Mouse (Mus musculus): ENCODE results near the gene Plb1. TPM values are rescaled to one million over a fixed set of nuclear protein-coding genes. Genes with fewer than 3 reads are reported as not detected.

The Plb1 gene
- total and polyA plus RNA-seq, 2 experiments, result under 0.01 to 0.02 TPM

DNA sequence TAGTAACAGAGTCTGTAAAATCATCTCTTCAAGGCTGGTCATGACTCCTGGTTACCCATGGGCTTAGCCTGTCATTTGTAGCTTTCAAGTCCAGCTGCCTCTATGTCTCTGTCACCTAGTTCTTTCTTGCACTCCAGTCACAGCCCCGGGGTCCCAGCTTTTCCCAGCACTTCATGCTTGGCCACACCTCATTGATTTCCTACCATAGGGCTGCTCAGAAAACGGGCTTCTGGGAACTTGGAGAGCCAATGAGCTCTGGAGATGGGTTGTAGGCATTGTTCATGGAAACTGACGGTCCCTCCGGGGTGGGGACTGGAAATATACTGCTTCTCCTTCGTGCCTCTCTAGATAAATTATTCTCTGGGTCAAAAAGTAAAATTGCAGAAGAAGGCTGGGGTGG is 28.2 kb downstream of the Plb1 start:
- no peak overlapping the region for H3K27ac ChIP-seq (replicated peaks; ENCODE audit: insufficient read depth, low read depth, low read length)
- H3K27me3 ChIP-seq (ENCODE audit: control insufficient read depth, insufficient read depth, low read length), result no peaks in the 10 kb centered on the region
- TF ChIP-seq POLR2A (IDR thresholded peaks at IDR 0.05; ENCODE audit: extremely low read depth, insufficient read depth, low read length), result no peak
- no peaks in the 10 kb centered on the region for H3K4me1 ChIP-seq (ENCODE audit: control insufficient read depth, insufficient read depth, low read length)
- H3K36me3 ChIP-seq (ENCODE audit: control insufficient read depth, insufficient read depth, low read length), result no peaks in the 10 kb centered on the region
- no peak overlapping the region for H3K9ac ChIP-seq (ENCODE audit: low read depth, low read length)
- H3K79me2 ChIP-seq (ENCODE audit: control insufficient read depth, insufficient read depth, low read length), result no peaks in the 10 kb centered on the region
- no peak overlapping the region for H3K4me3 ChIP-seq (ENCODE audit: insufficient read depth, low read depth, low read length)
- WGBS, result 73% methylated on average over 5 of the region's 5 CpGs
- no peak for DNase-seq (ENCODE audit: extremely low read depth, low read depth, low spot score)

- TF ChIP-seq POLR2A (IDR thresholded peaks at IDR 0.05; ENCODE audit: extremely low read depth, insufficient read depth, low read length) (no peak), CTCF (IDR thresholded peaks at IDR 0.05; ENCODE audit: low read depth, low read length) (no peak)
- H3K9ac ChIP-seq (ENCODE audit: low read depth, low read length), result no peak overlapping the region
- H3K36me3 ChIP-seq (ENCODE audit: control insufficient read depth, insufficient read depth, low read length), result no peaks in the 10 kb centered on the region
- H3K79me2 ChIP-seq (ENCODE audit: control insufficient read depth, insufficient read depth, low read length), result no peaks in the 10 kb centered on the region
- H3K4me3 ChIP-seq (ENCODE audit: insufficient read depth, low read depth, low read length), result no peak overlapping the region
- no peak overlapping the region for H3K27ac ChIP-seq (replicated peaks; ENCODE audit: insufficient read depth, low read depth, low read length)
- DNase-seq (ENCODE audit: extremely low read depth, low read depth, low spot score), result no peak
- WGBS, result 86% methylated on average over 3 of the region's 3 CpGs
- H3K27me3 ChIP-seq (ENCODE audit: control insufficient read depth, insufficient read depth, low read length), result no peaks in the 10 kb centered on the region
- H3K4me1 ChIP-seq (ENCODE audit: control insufficient read depth, insufficient read depth, low read length), result no peaks in the 10 kb centered on the region
Observed at GRCm38 (mm10) chr5:32261251-32261650, 28.7 kb downstream of the Plb1 start.

DNA sequence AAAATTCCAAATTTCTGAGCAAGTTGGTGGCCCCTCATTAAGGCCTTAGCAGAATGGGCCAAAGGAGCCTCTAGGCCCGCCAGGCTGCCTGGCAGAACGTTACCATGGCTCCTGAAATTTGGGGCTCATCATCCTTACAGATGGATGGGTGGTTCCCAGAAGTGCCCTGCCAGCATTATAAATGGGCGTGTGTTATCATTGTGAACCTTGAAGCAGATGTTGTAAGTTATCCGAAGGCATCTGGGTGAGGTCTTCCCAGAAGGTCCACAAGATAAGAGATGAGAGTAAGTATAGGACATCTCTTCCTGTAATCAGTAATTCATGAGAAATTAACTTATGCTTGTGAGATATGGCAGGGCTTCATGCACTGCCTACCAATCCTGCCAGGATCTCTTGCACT is 30.0 kb downstream of the Plb1 start:
- TF ChIP-seq POLR2A (IDR thresholded peaks at IDR 0.05; ENCODE audit: extremely low read depth, insufficient read depth, low read length), result no peak
- TF ChIP-seq CTCF (IDR thresholded peaks at IDR 0.05; ENCODE audit: low read depth, low read length), result no peak
- H3K27me3 ChIP-seq (ENCODE audit: control insufficient read depth, insufficient read depth, low read length), result no peaks in the 10 kb centered on the region
- no peak overlapping the region for H3K4me3 ChIP-seq (ENCODE audit: insufficient read depth, low read depth, low read length)
- no peaks in the 10 kb centered on the region for H3K4me1 ChIP-seq (ENCODE audit: control insufficient read depth, insufficient read depth, low read length)
- H3K27ac ChIP-seq (replicated peaks; ENCODE audit: insufficient read depth, low read depth, low read length), result no peak overlapping the region
- H3K9ac ChIP-seq (ENCODE audit: low read depth, low read length), result no peak overlapping the region
- no peak for DNase-seq (ENCODE audit: extremely low read depth, low read depth, low spot score)
- WGBS, result 90% methylated on average over 4 of the region's 4 CpGs
- H3K79me2 ChIP-seq (ENCODE audit: control insufficient read depth, insufficient read depth, low read length), result no peaks in the 10 kb centered on the region
- no peaks in the 10 kb centered on the region for H3K36me3 ChIP-seq (ENCODE audit: control insufficient read depth, insufficient read depth, low read length)

- WGBS, result 69% methylated on average over 7 of the region's 7 CpGs
- no peaks in the 10 kb centered on the region for H3K27me3 ChIP-seq (ENCODE audit: control insufficient read depth, insufficient read depth, low read length)
- H3K27ac ChIP-seq (replicated peaks; ENCODE audit: insufficient read depth, low read depth, low read length), result no peak overlapping the region
- TF ChIP-seq POLR2A (IDR thresholded peaks at IDR 0.05; ENCODE audit: extremely low read depth, insufficient read depth, low read length) (no peak), CTCF (IDR thresholded peaks at IDR 0.05; ENCODE audit: low read depth, low read length) (no peak)
- H3K9ac ChIP-seq (ENCODE audit: low read depth, low read length), result no peak overlapping the region
- H3K4me1 ChIP-seq (ENCODE audit: control insufficient read depth, insufficient read depth, low read length), result no peaks in the 10 kb centered on the region
- H3K36me3 ChIP-seq (ENCODE audit: control insufficient read depth, insufficient read depth, low read length), result no peaks in the 10 kb centered on the region
- no peak overlapping the region for H3K4me3 ChIP-seq (ENCODE audit: insufficient read depth, low read depth, low read length)
- DNase-seq (ENCODE audit: extremely low read depth, low read depth, low spot score), result no peak
- H3K79me2 ChIP-seq (ENCODE audit: control insufficient read depth, insufficient read depth, low read length), result no peaks in the 10 kb centered on the region
Observed at GRCm38 (mm10) chr5:32272502-32272901, 40.0 kb downstream of the Plb1 start.

DNA sequence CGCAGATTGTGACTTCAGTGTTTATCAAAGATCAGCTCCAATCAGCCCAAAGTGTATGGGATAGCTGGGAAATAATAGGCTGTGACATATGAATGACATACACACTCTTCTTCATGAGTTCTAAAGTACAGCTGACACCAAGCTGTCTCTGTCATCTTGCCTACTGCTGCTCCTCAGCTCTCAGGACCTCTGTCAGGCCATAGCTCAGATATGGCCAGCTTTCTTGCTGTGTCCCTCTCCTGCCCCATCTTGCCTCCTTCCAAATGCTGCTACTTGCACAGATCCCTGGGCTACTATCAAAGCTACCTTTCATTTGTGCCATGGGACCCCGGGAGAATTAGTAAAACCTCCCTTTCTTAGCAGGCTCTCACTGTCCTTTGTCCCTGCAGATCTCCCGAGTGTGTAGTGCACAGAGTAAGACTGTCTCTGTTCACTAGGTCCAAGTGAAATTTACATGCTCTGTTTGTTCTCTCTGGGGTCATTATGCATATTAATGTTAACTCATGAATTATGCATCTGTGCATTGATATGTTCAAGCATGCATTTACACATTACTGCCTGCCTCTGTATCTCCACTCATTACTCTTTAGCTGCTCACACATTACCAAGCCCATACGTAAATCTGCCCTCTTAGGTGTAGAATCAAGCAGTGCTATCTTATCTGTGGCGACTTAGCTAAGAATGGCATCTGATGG is 45.6 kb downstream of the Plb1 start:
- Histone ChIP-seq H3K9ac (ENCODE audit: low read depth, low read length) (no peak overlapping the region), H3K27ac (replicated peaks; ENCODE audit: insufficient read depth, low read depth, low read length) (no peak overlapping the region), H3K36me3 (ENCODE audit: control insufficient read depth, insufficient read depth, low read length) (no peaks in the 10 kb centered on the region), H3K4me3 (ENCODE audit: insufficient read depth, low read depth, low read length) (no peak overlapping the region), H3K79me2 (ENCODE audit: control insufficient read depth, insufficient read depth, low read length) (no peaks in the 10 kb centered on the region), H3K27me3 (ENCODE audit: control insufficient read depth, insufficient read depth, low read length) (no peaks in the 10 kb centered on the region), H3K4me1 (ENCODE audit: control insufficient read depth, insufficient read depth, low read length) (peaks cover 9% of the 10 kb centered on the region; the same call in 1 of the 2 replicates)
- WGBS, result 82% methylated on average over 5 of the region's 5 CpGs
- DNase-seq (ENCODE audit: extremely low read depth, low read depth, low spot score), result no peak
- TF ChIP-seq CTCF (IDR thresholded peaks at IDR 0.05; ENCODE audit: low read depth, low read length), result no peak
- TF ChIP-seq POLR2A (IDR thresholded peaks at IDR 0.05; ENCODE audit: extremely low read depth, insufficient read depth, low read length), result no peak

- TF ChIP-seq CTCF (IDR thresholded peaks at IDR 0.05; ENCODE audit: low read depth, low read length) (no peak), POLR2A (IDR thresholded peaks at IDR 0.05; ENCODE audit: extremely low read depth, insufficient read depth, low read length) (no peak)
- no peak overlapping the region for H3K9ac ChIP-seq (ENCODE audit: low read depth, low read length)
- WGBS, result 83% methylated on average over 3 of the region's 3 CpGs
- H3K4me1 ChIP-seq (ENCODE audit: control insufficient read depth, insufficient read depth, low read length), result peaks cover 13% of the 10 kb centered on the region
- no peaks in the 10 kb centered on the region for H3K36me3 ChIP-seq (ENCODE audit: control insufficient read depth, insufficient read depth, low read length)
- no peaks in the 10 kb centered on the region for H3K79me2 ChIP-seq (ENCODE audit: control insufficient read depth, insufficient read depth, low read length)
- no peak overlapping the region for H3K27ac ChIP-seq (replicated peaks; ENCODE audit: insufficient read depth, low read depth, low read length)
- H3K27me3 ChIP-seq (ENCODE audit: control insufficient read depth, insufficient read depth, low read length), result no peaks in the 10 kb centered on the region
- no peak overlapping the region for H3K4me3 ChIP-seq (ENCODE audit: insufficient read depth, low read depth, low read length)
- DNase-seq (ENCODE audit: extremely low read depth, low read depth, low spot score), result no peak
Observed at GRCm38 (mm10) chr5:32280066-32280465, 47.6 kb downstream of the Plb1 start.

All from liver, adult 2 months (tissue).